In the genomic region with DNA sequence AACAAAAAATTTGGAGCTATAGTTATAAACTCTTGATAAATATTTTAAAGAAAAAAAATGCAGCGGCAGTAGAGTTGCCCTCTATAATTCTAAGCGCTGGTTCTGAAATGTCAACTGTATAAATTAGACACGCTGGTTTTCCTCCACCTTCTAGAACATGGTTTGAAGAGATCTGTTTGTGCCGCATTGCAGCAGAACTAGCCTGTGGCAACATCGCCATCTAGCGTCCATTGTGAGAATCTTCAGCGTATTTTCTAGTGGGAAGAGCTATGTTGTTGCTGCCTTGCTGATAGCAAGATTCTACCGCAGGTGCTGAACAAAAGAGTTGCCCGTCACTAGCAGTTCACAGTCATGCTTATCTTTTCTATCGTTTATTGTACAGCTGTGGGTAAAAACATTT, we compare ENCODE assay signal across 9 mouse cellular contexts.
DNase-seq lines count a peak whose midpoint lies in the region; ATAC-seq lines count a peak whose summit lies in the region.
"Had no signal": no experiment of that assay in that cellular context is flagged by ENCODE, and none has a peak within 500 bp of the region (broad histone marks: within the 10 kb centered on the region; RNA-seq: fewer than 3 reads in every experiment).

No protein-coding gene starts in this region.

- ATAC-seq in forebrain, embryonic 14.5 days = peak; percentile 80

- no peak overlapping the region for H3K4me2 ChIP-seq in forebrain, embryonic 14.5 days (ENCODE audit: low read length)

- peak; percentile 54 for DNase-seq in MEL-GATA-1-ER (ENCODE audit: extremely low read depth, low read depth)
- peak; percentile 77 for DNase-seq in brain, embryonic 18.5 days (ENCODE audit: low read depth, low spot score)
- peak; percentile 93 for DNase-seq in forebrain, embryonic 14.5 days (ENCODE audit: low spot score)
- peak; percentile 64 for DNase-seq in hindbrain, embryonic 10.5 days (ENCODE audit: low spot score)
- DNase-seq in layer of hippocampus, adult 8-10 months (ENCODE audit: low spot score in 2 of 2) = peak; percentile 42 to 65
- peak; percentile 71 for DNase-seq in lung, postnatal 10 days
- peak; percentile 65 for DNase-seq in retina, postnatal 7 days (ENCODE audit: low read depth, low spot score)
- peak; percentile 53 to 69 for DNase-seq in urinary bladder, postnatal 36 days (ENCODE audit: low spot score in 2 of 2)

- WGBS in forebrain, embryonic 14.5 days = 7% methylated on average over 10 of the region's 10 CpGs
- 11% methylated on average over 10 of the region's 10 CpGs for WGBS in hindbrain, embryonic 10.5 days

- H3K27me3 ChIP-seq in forebrain, embryonic 14.5 days (replicated peaks; ENCODE audit: control insufficient read depth, insufficient read depth, low read length) = no peaks in the 10 kb centered on the region
- H3K27me3 ChIP-seq in hindbrain, embryonic 10.5 days (ENCODE audit: insufficient read depth, poor library complexity, severe bottlenecking) = no peaks in the 10 kb centered on the region

- no peak overlapping the region for H3K9ac ChIP-seq in forebrain, embryonic 14.5 days (ENCODE audit: low read length)

- H3K27ac ChIP-seq in forebrain, embryonic 14.5 days (ENCODE audit: low read depth, low read length) = no peak overlapping the region
- no peak overlapping the region for H3K27ac ChIP-seq in hindbrain, embryonic 10.5 days

- H3K36me3 ChIP-seq in forebrain, embryonic 14.5 days (ENCODE audit: control insufficient read depth, insufficient read depth, low read length) = no peaks in the 10 kb centered on the region
- H3K36me3 ChIP-seq in hindbrain, embryonic 10.5 days = no peaks in the 10 kb centered on the region

- H3K4me1 ChIP-seq in forebrain, embryonic 14.5 days (ENCODE audit: control insufficient read depth, insufficient read depth, low read length) = no peaks in the 10 kb centered on the region
- no peaks in the 10 kb centered on the region for H3K4me1 ChIP-seq in hindbrain, embryonic 10.5 days (replicated peaks)

- H3K4me3 ChIP-seq in forebrain, embryonic 14.5 days (ENCODE audit: low read depth, low read length) = no peak overlapping the region
- H3K4me3 ChIP-seq in hindbrain, embryonic 10.5 days = no peak overlapping the region
- H3K4me3 ChIP-seq: myocyte had no signal

- H3K9me3 ChIP-seq in forebrain, embryonic 14.5 days (replicated peaks; ENCODE audit: control insufficient read depth, low read length) = no peaks in the 10 kb centered on the region
- no peaks in the 10 kb centered on the region for H3K9me3 ChIP-seq in hindbrain, embryonic 10.5 days
